Mouse (Mus musculus) E14TG2a.4 (cell line): Measurements from ENCODE around the gene Dtymk.

ENCODE experiments used
- CTCF ChIP-seq: conservative IDR thresholded peaks from 2 replicates; pipeline ENCODE4 v1.5.1; 2014; ENCODE audit warnings: low read length
- NANOG ChIP-seq: IDR thresholded peaks from 2 replicates; pipeline ENCODE4 v1.6.1; 2014; ENCODE audit warnings: borderline replicate concordance, low read length, mixed read lengths

DNA sequence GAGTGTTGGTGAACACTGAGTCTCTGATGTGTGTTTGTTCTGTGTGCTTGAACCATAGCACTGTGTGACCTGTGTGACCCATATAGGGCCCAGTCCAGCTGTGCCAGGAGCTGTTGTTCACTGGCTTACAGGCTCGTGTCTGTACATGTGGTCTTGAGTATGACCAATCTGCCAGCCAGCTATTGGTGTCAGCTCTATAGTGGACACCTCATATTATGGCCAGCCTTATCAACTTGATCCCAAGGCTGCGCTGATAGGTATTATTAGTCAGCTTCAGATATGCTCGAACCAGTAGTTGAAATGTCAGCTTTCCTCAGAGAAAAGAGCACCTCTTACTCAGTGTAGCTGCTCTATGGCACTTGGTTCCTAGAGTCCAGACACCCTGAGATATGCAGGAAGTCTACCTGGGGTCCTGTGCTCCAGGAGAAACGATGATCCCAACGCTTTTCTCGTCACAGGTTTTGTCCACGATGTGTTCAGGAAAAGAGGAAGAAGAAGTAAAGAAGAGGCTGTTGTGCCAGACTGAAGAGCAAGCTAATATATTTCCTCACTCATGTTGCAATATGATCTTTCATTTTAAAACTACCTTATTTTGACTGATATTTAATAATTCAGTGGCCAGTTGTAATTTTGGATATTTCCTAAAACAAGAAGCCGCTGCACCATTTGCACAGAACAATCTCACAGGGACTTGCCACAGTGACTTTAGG, 16.2 kb upstream of the Dtymk start:
- TF ChIP-seq CTCF = no peak
- TF ChIP-seq NANOG = no peak
